Mouse (Mus musculus) cerebellum, adult 11-12 months (tissue): ENCODE measurements at regions not wholly inside any gene's neighbourhood (a gene's known extent, or its start where the extent isn't known, plus 50 kb on each side); places are given as distances from the start of the nearest gene placed in this dataset.

Experiments
- DNase-seq: peaks from one replicate; pipeline ENCODE4 v3.0.0; 2022

GRCm38 (mm10) chr1:183624266-183624665 is 206.3 kb downstream of the Hhipl2 start:
- no peak for DNase-seq

- no peak for DNase-seq
These were observed 215.8 kb downstream of the Hhipl2 start for GRCm38 (mm10) chr1:183633810-183634209.

- no peak for DNase-seq
These were observed 216.8 kb downstream of the Hhipl2 start for GRCm38 (mm10) chr1:183634836-183635235.

GRCm38 (mm10) chr1:183637214-183637613 is 219.2 kb downstream of the Hhipl2 start:
- no peak for DNase-seq

- no peak for DNase-seq
These were observed 221.3 kb downstream of the Hhipl2 start for GRCm38 (mm10) chr1:183639332-183639731.

- DNase-seq, result no peak
These were observed 222.6 kb downstream of the Hhipl2 start for GRCm38 (mm10) chr1:183640568-183640967.

GRCm38 (mm10) chr1:183644001-183644400 is 226.0 kb downstream of the Hhipl2 start:
- no peak for DNase-seq

DNA sequence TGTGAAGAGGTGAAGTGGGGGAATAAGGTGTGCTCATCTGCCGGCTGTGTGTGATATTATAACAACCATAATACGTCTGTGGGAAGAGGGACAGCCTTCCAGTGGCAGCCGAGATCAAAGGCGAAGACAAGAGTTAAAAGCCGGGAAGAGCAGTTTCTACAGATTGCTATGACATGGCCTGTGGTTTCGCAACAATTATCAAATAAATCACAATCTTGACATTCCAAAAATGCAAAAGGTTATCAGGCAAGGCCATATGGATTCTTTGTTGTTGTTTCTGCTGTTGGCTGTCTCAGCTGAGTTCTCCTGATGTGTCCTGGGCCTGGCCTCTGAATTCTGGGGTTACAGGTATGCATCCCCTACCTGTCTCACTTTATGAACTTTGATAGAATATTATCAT is 235.9 kb downstream of the Hhipl2 start:
- DNase-seq, result no peak

DNA sequence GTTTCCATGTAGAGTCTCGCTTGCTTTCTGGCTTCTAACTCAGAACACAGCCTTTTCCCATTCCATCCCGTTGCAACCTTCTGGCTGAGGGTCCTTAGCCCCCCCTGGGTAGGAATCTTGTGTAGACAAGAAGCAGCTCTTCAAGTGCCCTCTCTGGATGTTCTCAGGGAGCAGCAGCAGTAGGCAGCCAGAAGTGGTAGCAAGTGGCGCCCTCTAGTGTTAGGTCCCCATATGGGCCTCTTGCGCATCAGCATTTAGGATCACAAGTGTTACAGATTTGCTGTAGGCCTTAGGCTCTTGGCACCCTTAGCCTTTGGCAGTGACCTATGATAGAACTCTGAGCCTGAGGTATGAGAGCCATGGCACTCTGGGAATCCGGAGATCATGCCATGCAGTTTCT is 239.0 kb downstream of the Hhipl2 start:
- DNase-seq, result no peak

- no peak for DNase-seq
These were observed 242.5 kb downstream of the Hhipl2 start for GRCm38 (mm10) chr1:183660541-183660940.

DNA sequence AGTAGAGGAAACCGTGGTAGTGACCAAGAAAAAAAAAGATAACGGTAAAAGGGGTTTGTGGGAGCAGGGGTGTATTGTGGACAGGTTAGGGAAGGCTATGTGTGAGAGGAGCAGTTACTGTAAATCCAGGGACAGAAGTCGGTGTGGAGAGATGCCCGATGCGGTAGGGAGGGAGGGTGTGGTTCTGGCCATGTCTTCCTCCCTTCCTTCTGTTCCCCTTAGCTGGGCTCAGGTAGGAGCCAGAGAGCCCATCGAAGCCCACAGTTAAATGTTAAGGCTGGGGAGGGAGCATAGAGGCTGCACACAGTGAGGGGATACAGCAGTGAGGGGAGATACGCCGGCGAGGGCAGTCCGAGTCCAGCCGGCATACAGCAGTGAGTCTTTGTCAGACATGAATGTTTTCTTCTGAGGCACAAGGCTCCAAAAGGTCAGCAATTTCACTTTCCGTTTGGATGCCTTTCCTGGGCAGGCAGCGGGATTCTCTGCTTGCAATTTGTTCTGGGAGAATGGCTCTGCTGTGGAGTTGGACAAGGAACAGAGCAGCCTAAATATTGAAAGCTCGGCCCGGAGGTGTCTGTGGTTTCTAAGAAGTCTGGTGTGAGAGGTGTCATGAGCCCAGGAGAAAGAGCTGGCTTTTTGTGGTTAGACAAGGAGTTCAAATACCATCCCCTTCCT is 244.5 kb downstream of the Hhipl2 start:
- DNase-seq, result peak; percentile 23

DNA sequence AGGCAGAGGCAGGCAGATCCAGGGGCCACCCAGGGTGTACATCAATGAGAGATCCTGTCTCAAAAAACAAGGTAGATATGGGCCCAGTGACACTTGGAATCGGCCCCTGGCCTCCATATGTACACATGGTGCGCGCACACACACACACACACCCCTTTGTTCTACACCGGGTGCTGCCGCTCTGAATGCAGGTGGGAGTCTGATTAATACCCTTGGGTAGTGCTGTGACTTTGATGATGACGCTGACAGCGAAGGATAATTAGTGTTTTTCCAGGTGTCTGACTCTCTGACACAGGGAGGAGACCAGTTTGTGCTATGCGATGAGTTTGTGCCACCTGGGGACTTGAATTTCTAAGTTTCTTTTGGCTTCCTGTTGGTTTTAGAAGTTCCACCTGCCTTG is 251.3 kb downstream of the Hhipl2 start:
- no peak for DNase-seq

GRCm38 (mm10) chr1:183669674-183670073 is 251.7 kb downstream of the Hhipl2 start:
- peak; percentile 39 for DNase-seq

DNA sequence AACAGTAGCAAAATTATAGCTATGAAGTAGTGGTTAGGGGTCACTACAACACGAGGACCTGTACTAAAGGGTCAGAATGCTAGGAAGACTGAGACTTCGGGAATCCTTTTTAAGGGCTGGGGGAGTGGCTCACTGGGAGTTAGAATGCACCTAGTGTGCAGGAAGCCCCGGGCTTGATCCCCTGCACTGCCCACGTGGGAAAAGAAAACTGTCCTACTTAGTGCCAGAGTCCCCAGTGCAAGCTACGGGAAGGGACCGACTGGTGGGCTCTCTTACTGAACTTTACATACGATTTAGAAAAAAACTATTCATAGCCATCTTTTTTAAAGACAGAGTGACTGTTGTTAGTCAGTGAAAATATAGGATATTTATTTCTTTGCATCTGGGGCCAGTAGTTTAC is 252.5 kb downstream of the Hhipl2 start:
- no peak for DNase-seq

DNA sequence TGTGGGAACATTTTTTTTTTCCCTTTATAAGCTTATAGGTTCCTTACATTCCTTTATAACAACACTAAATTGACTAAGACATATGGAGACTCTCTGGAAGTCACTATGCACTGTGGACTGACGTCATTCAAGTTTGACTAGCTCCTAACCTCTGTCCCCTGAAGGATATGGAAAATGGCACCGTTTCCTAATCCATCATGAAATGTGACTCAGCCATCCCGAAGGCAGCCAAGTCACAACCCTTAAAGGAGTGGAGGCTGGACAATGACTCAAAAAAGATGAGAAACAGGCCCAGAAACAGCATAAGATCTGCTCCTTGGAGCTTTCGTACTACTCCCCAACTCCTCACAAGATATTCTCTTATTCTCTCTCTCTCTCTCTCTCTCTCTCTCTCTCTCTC is 253.5 kb downstream of the Hhipl2 start:
- DNase-seq, result no peak

- no peak for DNase-seq
These were observed 254.5 kb downstream of the Hhipl2 start for GRCm38 (mm10) chr1:183672521-183672920.

- no peak for DNase-seq
These were observed 259.6 kb downstream of the Hhipl2 start for GRCm38 (mm10) chr1:183677585-183677984.

DNA sequence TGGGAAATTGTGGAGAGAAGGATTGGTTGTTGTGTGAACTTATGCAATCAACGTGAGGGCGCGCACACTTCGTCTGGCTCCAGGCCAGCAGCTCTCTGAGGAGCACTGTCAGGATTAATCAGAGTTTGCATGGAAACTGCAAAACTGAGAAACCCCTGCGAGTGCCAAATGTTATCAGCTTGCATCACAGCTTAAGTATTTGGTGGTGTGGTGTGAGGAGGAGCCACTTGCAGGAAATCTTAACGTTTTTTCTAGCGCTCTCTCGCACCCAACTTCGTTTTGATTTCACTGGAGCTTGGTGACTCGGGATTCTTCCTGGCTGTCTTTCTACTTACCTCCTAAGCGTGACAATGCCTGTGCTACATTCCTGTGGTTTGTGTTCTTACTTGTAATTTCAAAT is 261.9 kb downstream of the Hhipl2 start:
- DNase-seq, result no peak

DNA sequence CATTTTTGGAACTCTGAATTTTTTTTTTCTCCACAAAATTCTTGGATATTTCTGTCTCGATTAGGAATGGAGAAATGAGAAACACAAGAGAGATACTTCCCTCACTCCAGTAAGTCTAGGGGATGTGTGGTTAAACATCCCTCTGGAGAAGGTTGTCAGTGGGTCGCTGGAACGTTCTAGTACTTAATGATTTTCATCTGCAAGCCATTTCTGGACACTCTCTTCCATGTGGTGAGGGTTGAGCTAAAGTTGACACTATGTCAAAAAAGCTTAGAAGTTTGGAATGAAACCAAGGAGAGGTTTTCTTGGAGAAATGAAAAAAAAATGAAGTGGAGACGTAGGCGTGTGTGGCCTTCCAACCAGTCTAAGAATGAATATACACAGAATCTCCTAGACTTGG is 268.0 kb downstream of the Hhipl2 start:
- DNase-seq, result no peak

GRCm38 (mm10) chr1:183692756-183693155 is 274.7 kb downstream of the Hhipl2 start:
- no peak for DNase-seq

- peak; percentile 4 for DNase-seq
These were observed 281.3 kb downstream of the Hhipl2 start for GRCm38 (mm10) chr1:183699284-183699683.

GRCm38 (mm10) chr1:183702888-183703287 is 284.9 kb downstream of the Hhipl2 start:
- DNase-seq, result no peak

DNA sequence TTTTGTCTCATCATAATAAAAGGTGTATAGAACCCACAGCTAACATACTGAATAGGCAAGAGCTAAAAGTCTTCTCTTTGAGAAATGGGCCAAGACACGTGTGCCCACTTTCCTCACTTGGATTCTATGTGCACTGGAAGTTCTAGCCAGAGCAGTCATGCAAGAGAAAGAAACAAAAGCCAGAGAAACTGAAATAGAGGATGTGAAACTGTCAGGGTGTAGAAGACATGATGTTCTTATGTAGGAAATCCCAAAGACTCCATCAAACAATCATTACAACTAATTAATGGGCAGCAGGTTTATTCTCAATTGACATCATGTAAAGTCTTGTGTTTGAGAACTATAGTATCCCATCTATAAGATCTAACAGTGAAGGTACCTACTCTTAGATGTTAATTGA is 294.9 kb downstream of the Hhipl2 start:
- DNase-seq, result no peak

- DNase-seq, result no peak
These were observed 296.0 kb upstream of the Dusp10 start for GRCm38 (mm10) chr1:183717060-183717459.

DNA sequence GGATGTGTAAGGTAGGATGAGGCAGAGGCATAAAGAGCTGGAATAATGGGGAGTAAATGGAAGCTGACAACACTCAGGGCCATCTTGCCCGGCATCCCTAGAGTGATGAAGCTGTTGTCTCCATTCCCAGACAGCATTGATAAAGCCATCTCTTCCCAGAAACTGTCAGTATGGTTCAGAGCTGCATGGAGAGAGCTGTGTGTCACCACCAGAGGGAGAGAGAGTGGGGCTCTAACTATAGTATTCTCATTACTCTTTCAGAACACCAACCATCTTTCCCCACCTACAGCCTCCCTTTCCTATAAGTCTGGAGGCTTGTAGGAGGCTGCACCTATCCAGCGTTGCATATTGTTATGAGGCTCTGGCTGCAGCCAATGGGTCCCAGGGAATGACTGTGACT is 264.0 kb upstream of the Dusp10 start:
- DNase-seq, result no peak
